Comparison of ENCODE assay signal across 17 mouse cellular contexts in the genomic region with DNA sequence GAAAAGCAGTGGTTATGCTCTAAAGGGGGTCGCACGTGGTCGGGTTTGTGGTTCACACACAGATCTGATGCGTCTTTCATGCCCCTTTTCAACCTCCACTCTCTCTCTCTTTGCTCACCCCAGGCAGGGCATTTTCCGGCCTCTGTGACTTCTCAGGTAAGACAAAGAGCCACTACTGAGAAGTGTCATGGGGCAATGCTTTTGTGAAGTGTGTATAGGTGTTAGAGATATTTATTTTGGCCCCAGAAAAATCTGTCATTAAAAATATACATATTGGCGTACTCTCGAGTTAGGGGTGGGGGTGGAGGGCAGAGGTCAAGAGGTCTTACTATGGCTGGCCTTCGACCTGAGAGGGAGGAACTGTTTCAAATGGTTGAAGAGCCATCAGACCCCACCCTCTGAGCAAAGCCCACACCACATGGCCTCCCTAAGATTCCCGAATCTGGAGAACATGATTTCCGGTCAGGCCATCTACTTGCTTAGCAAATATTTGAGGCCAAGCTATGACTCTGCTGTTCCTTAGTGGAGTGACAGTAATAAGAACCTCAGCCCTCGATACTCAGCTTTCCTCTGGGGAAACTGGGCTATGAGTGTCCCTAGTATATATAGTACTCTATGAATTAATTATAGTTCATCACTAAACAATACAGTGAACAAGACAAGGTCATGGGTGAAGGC. TPM values are rescaled to one million over a fixed set of nuclear protein-coding genes. Genes with fewer than 3 reads are reported as not detected.
DNase-seq lines count a peak whose midpoint lies in the region; ATAC-seq and TF ChIP-seq lines count a peak whose summit lies in the region.
"Had no signal": no experiment of that assay in that cellular context is flagged by ENCODE, and none has a peak within 500 bp of the region (broad histone marks: within the 10 kb centered on the region; RNA-seq: fewer than 3 reads in every experiment).

No protein-coding gene starts in this region.

- H3K9ac ChIP-seq in lung, postnatal 0 days (replicated peaks; ENCODE audit: low read depth): no peak overlapping the region
- H3K9ac ChIP-seq: heart, embryonic 15.5 days had no signal

- TF ChIP-seq CTCF in gastrocnemius, adult 2 months (IDR thresholded peaks at IDR 0.05): no peak
- no peak; the same call in 1 of the 2 replicates for TF ChIP-seq CTCF in lung, postnatal 0 days (IDR thresholded peaks at IDR 0.05)

- peaks cover 7% of the 10 kb centered on the region; the same call in 1 of the 2 replicates for H3K4me1 ChIP-seq in brown adipose tissue, adult 24 weeks (ENCODE audit: control insufficient read depth, insufficient read depth, insufficient read length, low read length)
- H3K4me1 ChIP-seq in lung, postnatal 0 days (ENCODE audit: insufficient read depth, low read depth, low read length): peaks cover 20% of the 10 kb centered on the region; the same call in 1 of the 2 replicates
- H3K4me1 ChIP-seq in hindbrain, embryonic 10.5 days (replicated peaks): peaks cover 18% of the 10 kb centered on the region

- no peaks in the 10 kb centered on the region for H3K27me3 ChIP-seq in lung, postnatal 0 days (replicated peaks; ENCODE audit: insufficient read depth, low read length)
- no peaks in the 10 kb centered on the region for H3K27me3 ChIP-seq in hindbrain, embryonic 10.5 days (ENCODE audit: insufficient read depth, poor library complexity, severe bottlenecking)
- H3K27me3 ChIP-seq: heart, embryonic 15.5 days had no signal

- peak overlapping the region; percentile 41 for H3K27ac ChIP-seq in gastrocnemius, adult 2 months
- H3K27ac ChIP-seq in brown adipose tissue, adult 24 weeks (replicated peaks; ENCODE audit: low read depth, low read length): peak overlapping the region; percentile 42
- H3K27ac ChIP-seq in lung, postnatal 0 days (ENCODE audit: low read length): peak overlapping the region; percentile 75
- H3K27ac ChIP-seq in hindbrain, embryonic 10.5 days: no peak overlapping the region
- H3K27ac ChIP-seq: heart, embryonic 15.5 days had no signal

- no peak overlapping the region for H3K4me2 ChIP-seq in lung, postnatal 0 days (replicated peaks; ENCODE audit: low read depth, low read length)
- H3K4me2 ChIP-seq: heart, embryonic 15.5 days had no signal

- intact Hi-C loops in gastrocnemius, adult 2 months (cut with DNase I): no loop called here
- intact Hi-C loops in gastrocnemius, postnatal 36 days (cut with DNase I): loop anchor here (5.0 kb wide), 1 partner anchor 97 kb away; no protein-coding TSS in a partner anchor

- DNase-seq in gastrocnemius, adult 2 months: no peak
- DNase-seq in gastrocnemius, postnatal 36 days: no peak
- DNase-seq in kidney, postnatal 14 days: peak; percentile 21
- no peak for DNase-seq in kidney, postnatal 36 days
- DNase-seq in lung, postnatal 0 days (ENCODE audit: low spot score): peak; percentile 90
- DNase-seq in hindbrain, embryonic 10.5 days (ENCODE audit: low spot score): no peak
- no peak for DNase-seq in adrenal gland, postnatal 4 days (ENCODE audit: low spot score in 2 of 2)
- DNase-seq: cerebellum, postnatal 14 days; kidney, adult 11 months; right cerebral cortex, adult 18-20 months had no signal

- 41% methylated on average over 11 of the region's 11 CpGs for WGBS in lung, postnatal 0 days
- 58% methylated on average over 11 of the region's 11 CpGs for WGBS in hindbrain, embryonic 10.5 days

- ATAC-seq in lung, postnatal 0 days: peak; percentile 66
- ATAC-seq: Patski had no signal

- no peaks in the 10 kb centered on the region for H3K36me3 ChIP-seq in lung, postnatal 0 days (ENCODE audit: insufficient read depth, low read length)
- H3K36me3 ChIP-seq in hindbrain, embryonic 10.5 days: no peaks in the 10 kb centered on the region
- H3K36me3 ChIP-seq: heart, embryonic 15.5 days had no signal

- H3K9me3 ChIP-seq in lung, postnatal 0 days (ENCODE audit: low read length): no peaks in the 10 kb centered on the region
- no peaks in the 10 kb centered on the region for H3K9me3 ChIP-seq in hindbrain, embryonic 10.5 days
- H3K9me3 ChIP-seq: heart, embryonic 15.5 days had no signal

- no peak overlapping the region for H3K4me3 ChIP-seq in gastrocnemius, adult 2 months
- no peak overlapping the region for H3K4me3 ChIP-seq in brown adipose tissue, adult 24 weeks (ENCODE audit: insufficient read depth, low read depth, low read length)
- no peak overlapping the region for H3K4me3 ChIP-seq in lung, postnatal 0 days (ENCODE audit: low read depth, low read length)
- no peak overlapping the region for H3K4me3 ChIP-seq in hindbrain, embryonic 10.5 days
- H3K4me3 ChIP-seq: heart, embryonic 15.5 days had no signal

- TF ChIP-seq EP300 in lung, postnatal 0 days (IDR thresholded peaks at IDR 0.05): peak; percentile 81

RNA-seq across cellular contexts. Expression of a gene that starts 13.3 kb away (rescaled TPM):
- not detected for total RNA-seq in gastrocnemius, adult 2 months (2021)
- under 1 TPM in 1 of 2 experiments, not detected in 1; 0.18 TPM for total RNA-seq in gastrocnemius, postnatal 36 days (2021)
- not detected in 2 replicates for polyA plus RNA-seq in brown adipose tissue, adult 24 weeks (2012; ENCODE audit: insufficient read depth, insufficient read length, missing spikeins)
- 0.21 and 0.27 TPM in 2 replicates for polyA plus RNA-seq in lung, postnatal 0 days (2015; fragmentation: Nextera tagmentation; extraction: Ambion mirVana)
- not detected in 2 replicates for polyA plus RNA-seq in hindbrain, embryonic 10.5 days (2016; fragmentation: Nextera tagmentation; extraction: Ambion mirVana)
- under 1 TPM; 0.31 to 0.42 TPM for total RNA-seq in adrenal gland, postnatal 4 days (2021)
- total RNA-seq: megakaryocyte-erythroid progenitor cell, adult 5-6 weeks; neutrophil, adult 5-6 weeks had no signal
- polyA plus RNA-seq: heart, embryonic 15.5 days; hindbrain, embryonic 11.5 days; limb, embryonic 14.5 days; Patski had no signal

RNA-seq across cellular contexts. Expression of a gene that starts 47.2 kb away (rescaled TPM):
- total RNA-seq in gastrocnemius, adult 2 months (2021): under 1 TPM; 0.15 to 0.39 TPM
- under 1 TPM; 0.07 to 0.08 TPM for total RNA-seq in gastrocnemius, postnatal 36 days (2021)
- polyA plus RNA-seq in brown adipose tissue, adult 24 weeks (2012; ENCODE audit: insufficient read depth, insufficient read length, missing spikeins): not detected in 2 replicates
- 0.05 and 0.18 TPM in 2 replicates for polyA plus RNA-seq in lung, postnatal 0 days (2015; fragmentation: Nextera tagmentation; extraction: Ambion mirVana)
- polyA plus RNA-seq in hindbrain, embryonic 10.5 days (2016; fragmentation: Nextera tagmentation; extraction: Ambion mirVana): not detected in 2 replicates
- under 1 TPM in 1 of 2 experiments, not detected in 1; 0.08 TPM for total RNA-seq in adrenal gland, postnatal 4 days (2021)
- total RNA-seq: megakaryocyte-erythroid progenitor cell, adult 5-6 weeks; neutrophil, adult 5-6 weeks had no signal
- polyA plus RNA-seq: heart, embryonic 15.5 days; hindbrain, embryonic 11.5 days had no signal

RNA-seq across cellular contexts. Expression of a gene that starts 57.9 kb away (rescaled TPM):
- 1 to 10 TPM; 2.9 to 6.3 TPM for total RNA-seq in gastrocnemius, adult 2 months (2021)
- 1 to 10 TPM; 2.9 to 3.8 TPM for total RNA-seq in gastrocnemius, postnatal 36 days (2021)
- 279 and 449 TPM in 2 replicates for polyA plus RNA-seq in brown adipose tissue, adult 24 weeks (2012; ENCODE audit: insufficient read depth, insufficient read length, missing spikeins)
- 110 and 130 TPM in 2 replicates for polyA plus RNA-seq in lung, postnatal 0 days (2015; fragmentation: Nextera tagmentation; extraction: Ambion mirVana)
- 20.5 and 24.0 TPM in 2 replicates for polyA plus RNA-seq in hindbrain, embryonic 10.5 days (2016; fragmentation: Nextera tagmentation; extraction: Ambion mirVana)
- 10 to 100 TPM; 55.7 to 89.0 TPM for total RNA-seq in adrenal gland, postnatal 4 days (2021)

Comparison
In these comparisons a context has a peak if more than half of its experiments do, and no peak if none do; other contexts are left out.
1. DNase-seq: peak in kidney, postnatal 14 days (single experiment) and lung, postnatal 0 days (single experiment); none in gastrocnemius, adult 2 months (single experiment), gastrocnemius, postnatal 36 days (0 of 2), kidney, postnatal 36 days (0 of 2), hindbrain, embryonic 10.5 days (single experiment) and adrenal gland, postnatal 4 days (0 of 2).
2. RNA of a gene that starts 57.9 kb away (total RNA-seq): 55.7 to 89.0 TPM in adrenal gland, postnatal 4 days; 2.9 to 6.3 TPM in gastrocnemius, adult 2 months and 2.9 to 3.8 TPM in gastrocnemius, postnatal 36 days; every median in the first group is over 4 times any median in the second.